Mouse (Mus musculus) inflammation-experienced regulatory T-cells, adult 6 months (primary cell): ENCODE data around the gene Prkcb. TPM values are rescaled to one million over a fixed set of nuclear protein-coding genes. Genes with fewer than 3 reads are reported as not detected.

Experiments used
- ATAC-seq: one replicate; pipeline ENCODE4 v1.8.0; 2017
- polyA plus RNA-seq, 3 experiments: library from polyadenylated mRNA; unstranded; fragments of 100-300 nt; shearing (Covaris generic); gene quantifications; one replicate each; pipeline ENCODE4 v1.2.1; 2017

Gene Prkcb
- polyA plus RNA-seq, 3 experiments from 2014 or later, result 45.1 to 89.5 (median 71.9) TPM

DNA sequence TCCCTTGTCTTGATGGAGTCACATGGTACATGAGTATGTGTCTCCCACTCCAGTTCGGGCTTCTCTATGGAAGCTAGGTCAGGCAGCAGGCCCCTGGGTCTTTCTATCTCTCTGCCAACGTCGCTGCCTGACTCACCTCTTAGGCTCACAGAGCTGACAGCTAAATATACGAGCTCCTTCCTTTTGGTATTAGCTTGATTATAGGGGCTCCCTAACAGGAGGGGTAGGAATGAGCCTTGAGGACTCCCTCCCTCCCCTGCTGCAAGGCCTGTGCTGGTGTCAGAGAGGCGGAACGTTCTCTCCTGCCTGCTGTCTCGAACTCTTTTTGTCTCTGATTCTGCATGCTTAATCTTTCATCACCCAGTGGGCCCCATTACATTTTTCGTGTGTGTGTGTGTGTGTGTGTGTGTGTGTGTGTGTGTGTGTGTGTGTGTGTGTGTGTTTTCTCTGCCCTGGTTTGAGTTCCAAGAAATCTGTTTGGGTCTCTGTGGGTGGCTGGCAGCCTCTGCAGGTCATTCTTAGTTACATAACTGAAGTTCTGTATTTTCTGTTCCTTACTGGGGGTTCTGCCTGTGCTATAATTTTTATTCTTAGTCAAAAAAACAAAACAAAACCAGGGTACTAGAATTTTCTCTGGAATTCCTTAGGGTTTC is 33.6 kb downstream of the Prkcb start:
- no peak for ATAC-seq

DNA sequence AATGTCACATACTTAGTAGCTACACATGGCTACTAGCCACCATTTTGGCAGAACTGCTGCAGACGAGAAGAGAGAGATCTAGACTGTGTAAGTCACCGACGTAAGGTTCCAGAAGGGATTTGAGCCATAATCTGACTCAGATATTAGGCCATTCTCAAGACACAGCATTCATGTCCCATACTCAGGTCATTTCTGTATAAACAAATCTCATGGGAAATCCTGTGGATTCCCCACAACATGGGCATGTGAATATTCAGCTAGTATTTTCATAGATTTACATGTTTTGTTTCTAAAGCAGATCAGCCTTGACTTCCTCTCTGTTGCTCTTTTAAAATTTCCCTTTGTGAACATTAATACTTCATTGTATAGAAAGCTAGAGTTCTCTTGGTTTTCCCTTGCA is 39.4 kb downstream of the Prkcb start:
- ATAC-seq, result no peak

DNA sequence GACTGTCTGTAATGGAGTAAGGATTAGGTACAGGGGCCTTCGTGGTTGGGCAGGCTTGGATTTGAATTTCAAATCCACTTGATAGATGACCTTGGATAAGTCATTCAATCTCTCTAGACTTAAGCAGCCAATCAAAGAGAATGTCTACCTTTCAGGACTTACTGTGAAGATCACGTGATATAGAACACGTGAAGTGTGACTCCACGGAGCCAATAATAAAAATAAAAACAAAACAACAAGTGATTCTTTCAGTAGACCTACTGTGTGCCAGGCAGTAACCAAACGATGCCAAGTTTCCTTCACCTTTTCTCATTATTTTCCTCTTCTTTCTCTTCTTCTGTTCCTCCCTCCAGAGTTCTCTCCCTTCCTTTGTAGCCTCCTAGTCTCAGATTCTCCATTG is 39.9 kb downstream of the Prkcb start:
- no peak for ATAC-seq

DNA sequence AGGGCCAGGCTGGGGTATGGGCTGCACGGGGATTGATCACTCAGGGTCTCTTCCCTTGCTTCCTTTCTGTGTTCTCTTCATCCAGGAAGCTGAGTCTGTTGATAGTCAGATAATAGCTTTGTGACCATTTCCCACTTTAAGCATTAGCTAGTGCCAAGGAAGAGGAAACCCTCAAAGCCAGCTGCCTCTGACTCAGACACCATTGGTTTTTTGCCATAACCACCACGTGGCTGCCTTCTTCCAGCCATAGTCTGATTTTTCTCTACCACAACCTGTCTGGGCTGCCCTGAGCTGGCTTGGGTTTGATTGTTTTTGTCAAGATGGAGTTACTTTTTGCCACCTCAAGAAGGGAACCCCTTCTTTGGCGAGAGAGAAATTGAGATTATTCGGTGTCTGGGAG is 41.0 kb downstream of the Prkcb start:
- no peak for ATAC-seq

DNA sequence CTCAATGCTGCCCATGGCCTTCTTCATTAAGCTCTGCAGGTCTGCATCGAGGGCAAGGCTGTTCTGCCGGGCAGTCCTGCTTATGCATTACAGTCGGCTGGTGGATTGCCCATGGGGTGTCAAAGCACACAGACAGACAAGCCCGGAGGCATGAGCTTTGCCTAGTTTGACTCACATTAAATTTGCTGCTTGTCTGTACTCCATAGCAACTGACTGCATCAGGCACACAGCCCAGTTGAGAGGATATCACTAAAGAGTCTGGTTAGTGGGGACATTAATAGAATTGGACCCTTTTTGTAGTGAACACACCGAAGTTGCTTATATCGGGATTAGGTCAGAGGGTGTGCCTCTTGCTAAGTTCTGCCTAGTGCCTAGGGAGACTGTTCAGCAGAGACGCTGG is 45.1 kb downstream of the Prkcb start:
- no peak for ATAC-seq

DNA sequence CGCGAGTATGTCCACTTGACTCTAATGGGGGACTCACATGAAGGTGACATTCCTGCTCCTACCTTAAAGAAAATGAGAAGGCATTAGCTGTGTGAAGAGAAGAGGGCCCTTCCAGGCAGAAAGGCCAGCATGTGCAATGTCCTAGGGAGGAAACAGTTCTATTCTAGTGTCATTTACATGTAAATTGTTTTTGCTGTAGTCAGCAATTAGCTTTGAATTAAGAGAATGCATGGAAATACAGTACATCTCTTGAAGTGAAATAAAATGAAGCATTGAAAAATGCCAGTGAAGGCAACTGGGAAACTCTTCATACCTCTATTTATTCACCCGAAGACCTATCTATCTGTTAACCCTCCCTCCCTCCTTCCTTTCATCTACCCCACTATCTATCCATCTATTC is 48.8 kb downstream of the Prkcb start:
- no peak for ATAC-seq

DNA sequence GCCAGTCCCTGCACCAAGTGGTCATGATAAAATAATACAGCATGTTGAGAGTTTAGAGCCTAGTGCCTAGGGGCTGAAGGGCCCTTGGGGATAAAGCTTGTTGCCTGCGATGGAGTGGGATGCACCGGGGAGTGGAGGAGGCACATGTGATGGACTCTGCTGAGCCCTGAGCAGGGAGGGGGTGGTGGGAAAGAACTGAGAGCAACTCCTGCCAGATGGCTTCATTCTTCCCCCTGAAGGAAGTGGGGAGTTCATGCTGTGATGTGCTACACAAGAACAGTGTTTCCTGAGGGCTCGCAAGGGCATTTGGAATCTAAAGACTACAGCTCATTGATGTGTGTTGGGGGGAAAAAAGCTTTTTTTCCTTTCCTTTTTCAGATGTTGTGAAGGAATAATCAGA is 49.5 kb downstream of the Prkcb start:
- ATAC-seq, result no peak

DNA sequence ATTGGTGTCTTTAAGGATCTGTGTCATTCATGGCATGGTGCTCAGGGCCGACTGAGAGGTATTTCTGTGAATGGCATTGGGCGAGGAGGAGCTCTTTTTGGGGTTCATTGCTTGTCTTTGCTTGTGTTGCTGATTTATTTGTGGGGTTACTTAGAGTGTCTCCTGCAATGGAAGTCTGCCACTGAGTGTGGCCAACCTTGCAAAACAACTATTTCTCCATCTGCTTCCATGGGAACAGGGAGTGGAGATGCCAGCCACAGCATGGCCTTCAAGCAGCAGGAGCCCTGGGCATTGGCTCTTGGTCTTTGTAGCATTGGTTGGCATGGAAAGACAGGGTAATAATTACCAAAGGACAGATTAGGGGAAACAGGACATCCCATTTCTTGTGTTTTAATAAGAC is 50.9 kb downstream of the Prkcb start:
- no peak for ATAC-seq

DNA sequence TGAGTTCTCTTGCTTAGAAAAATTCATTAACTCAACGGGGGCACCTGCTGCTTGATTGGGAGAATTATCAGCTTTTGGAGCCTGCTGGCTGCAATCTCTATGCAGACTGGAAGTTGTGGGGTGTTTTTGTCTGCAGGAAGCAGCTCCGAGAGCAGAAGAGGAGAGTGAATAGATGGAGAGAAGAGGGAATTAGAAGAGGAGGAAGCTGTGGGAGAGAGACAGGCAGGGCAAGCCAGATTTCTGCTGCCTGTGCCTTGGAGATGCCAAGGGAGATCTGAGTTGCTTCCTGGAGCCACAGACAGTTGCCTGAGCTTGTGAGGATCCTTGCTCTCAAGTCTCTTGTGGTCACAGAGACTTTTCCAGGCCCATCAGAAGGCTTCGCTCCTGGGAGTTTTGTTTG is 53.3 kb downstream of the Prkcb start:
- no peak for ATAC-seq

DNA sequence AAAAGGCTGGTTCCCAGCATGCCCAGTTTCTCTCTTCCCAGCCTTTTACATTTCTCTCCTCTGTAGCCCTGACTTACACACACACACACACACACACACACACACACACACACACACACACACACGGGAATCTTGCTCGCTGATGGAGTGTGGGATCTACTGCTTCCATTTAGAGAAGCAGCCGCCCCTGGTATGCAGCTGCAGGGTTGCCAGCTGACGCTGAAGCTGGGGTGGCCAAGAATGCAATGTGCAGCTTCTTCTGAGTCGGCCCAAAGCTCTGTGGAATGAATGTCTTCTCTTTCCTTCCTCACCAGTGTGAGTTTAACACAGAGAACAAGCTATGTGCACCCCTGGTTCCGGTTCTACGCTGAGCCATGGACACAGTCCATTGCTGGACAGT is 56.1 kb downstream of the Prkcb start:
- no peak for ATAC-seq

DNA sequence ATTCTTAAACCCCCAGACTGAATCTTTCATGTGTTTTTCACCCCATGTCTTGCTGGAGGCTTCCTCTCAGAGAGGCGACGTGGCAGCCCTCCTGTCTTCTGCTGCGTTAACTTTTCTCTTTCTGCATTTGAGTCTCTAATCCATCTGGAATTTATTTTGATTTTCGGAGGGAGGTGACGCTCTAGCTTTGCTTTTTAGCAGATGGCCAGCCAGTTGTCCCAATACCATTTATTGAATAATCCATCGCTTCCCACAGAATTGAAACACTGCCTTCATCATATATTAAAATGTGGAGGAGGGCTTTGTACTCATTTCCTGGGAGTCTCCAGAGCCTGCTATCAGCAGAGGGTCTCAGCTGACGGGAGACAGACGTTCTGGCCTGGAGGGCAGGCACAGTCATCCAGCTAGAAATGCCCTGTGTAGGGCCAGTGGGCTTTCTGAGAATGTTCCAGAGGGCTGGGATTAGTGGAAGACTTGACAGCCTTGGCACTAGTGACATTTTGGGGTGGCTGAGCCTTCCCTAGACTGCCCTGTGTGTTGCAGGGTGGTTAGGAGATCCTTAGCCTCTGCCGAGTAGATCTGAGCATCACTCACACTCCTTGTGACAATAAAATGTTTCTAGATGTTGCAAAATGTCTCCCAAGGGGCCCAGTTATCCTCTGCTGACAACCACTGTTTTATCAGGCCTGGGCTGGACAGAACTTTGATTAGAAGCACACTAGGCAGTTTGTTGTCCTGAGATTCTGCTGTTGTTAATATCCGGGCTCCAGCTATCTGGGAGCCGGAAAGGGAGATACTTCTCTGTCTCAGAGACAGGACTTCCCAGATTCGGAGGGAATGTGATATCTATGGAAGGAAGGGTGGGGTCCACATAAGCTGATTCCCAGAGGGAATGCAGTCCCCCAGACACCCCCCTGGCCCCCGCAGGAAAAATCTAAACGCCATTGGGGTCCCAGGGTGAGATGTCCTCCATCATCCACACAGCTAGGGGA is 58.0 kb downstream of the Prkcb start:
- ATAC-seq, result no peak

DNA sequence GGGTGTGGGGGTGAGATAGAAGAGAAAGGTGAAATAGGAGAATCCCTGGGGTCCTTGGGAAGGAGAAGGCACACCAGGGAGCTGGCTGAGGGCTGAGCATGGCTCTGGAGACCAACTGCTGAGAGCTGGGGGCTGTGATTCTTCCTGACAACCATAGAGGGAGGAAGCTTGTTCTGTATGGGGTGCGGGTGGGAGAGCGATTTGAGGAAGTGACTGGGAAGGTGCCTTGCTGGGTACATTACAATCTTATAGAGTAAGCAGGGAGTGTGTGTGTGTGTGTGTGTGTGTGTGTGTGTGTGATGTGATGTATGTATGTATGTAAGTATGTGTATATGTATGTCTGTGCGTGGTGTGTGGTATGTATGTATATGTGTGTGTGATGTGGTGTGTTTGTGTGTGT is 58.9 kb downstream of the Prkcb start:
- no peak for ATAC-seq

DNA sequence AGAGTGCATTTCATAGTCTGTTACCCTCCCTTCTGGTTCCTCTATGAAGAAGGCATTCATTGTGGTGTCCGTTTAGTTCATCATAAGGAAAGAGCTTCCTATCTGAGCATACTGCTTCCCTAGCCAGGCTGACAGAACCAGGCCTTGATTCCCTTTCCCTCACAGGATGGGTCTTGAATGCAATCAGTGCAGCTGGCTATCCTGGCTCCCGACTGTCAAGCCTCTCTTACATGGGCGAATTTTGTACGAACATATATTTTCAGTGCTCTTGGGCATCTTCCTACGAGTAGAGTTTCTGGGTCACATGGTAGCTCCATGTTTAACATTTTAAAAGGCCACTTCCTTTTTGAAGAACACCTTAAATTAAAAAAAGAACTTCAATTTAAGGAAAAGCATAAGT is 61.4 kb downstream of the Prkcb start:
- no peak for ATAC-seq

DNA sequence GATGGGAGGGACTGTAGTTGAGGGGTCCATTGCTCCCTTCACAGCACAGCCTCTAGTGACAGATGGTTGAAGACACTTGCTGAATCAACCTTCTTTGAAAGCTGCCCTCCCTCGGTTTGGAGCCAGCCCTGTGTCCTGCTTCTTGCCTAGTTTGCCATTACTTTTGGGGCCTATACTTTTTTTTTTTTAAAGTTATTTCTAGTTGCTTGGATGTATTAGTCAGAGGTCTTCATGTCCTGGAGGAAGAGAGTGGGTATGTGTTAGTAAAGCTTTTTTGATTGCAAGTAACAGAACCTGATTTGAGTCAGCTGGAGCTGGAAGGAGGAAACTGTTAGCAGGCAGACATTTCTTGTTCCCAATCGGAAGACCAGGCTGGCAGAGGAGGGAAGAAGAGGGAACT is 62.2 kb downstream of the Prkcb start:
- no peak for ATAC-seq

DNA sequence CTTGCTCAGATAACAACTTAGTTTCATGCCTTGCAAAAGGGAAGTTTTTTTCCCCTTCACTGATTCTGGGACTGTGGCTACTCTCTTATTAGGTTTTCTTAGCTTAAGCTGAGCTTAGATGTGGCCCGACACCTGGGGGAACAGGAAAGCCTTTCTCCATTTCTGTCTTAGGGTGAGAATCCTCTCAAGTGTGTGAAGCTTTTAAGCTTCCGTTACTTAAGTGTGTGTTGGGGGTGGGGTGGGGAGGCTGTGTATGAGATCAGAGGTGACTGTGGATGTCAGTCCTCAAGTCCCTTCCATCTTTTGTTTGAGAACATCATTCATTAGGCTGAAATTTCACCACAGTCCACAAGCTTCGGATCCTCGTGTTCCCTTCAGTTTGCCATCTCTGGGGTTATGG is 63.3 kb downstream of the Prkcb start:
- no peak for ATAC-seq

DNA sequence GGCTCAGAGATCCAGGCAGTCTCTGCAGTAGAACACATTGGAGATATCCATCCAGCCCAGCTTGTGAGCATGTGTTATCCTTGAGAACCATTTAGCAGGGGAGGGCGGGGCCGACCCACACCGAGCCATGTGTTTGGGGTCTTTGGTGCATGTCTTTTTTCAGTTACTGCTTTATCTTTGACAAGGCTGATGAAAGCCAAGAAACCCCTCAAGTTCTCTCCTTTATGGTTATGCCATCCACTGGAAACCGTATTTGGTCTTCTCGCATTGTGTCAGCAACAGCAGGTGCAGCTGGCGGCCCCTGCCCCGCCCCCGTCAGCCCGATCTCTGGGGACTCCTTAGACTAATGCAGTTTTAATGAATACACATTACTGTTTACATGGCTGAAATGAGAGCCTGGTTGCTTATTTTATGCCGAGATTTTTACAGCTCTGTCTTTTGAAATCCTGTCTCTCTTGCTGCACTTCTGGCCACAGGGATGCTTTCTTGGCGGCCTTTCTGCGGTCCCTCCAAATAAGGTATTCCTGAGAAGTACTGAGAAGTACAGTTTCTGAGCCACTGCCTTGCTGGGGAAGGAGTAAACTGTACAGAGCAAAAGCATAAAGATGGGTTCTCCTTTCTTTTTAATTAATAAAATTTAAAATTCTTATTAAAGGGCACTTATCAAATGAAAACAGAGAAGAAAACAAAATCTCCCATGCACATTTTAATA is 64.2 kb downstream of the Prkcb start:
- ATAC-seq, result no peak

DNA sequence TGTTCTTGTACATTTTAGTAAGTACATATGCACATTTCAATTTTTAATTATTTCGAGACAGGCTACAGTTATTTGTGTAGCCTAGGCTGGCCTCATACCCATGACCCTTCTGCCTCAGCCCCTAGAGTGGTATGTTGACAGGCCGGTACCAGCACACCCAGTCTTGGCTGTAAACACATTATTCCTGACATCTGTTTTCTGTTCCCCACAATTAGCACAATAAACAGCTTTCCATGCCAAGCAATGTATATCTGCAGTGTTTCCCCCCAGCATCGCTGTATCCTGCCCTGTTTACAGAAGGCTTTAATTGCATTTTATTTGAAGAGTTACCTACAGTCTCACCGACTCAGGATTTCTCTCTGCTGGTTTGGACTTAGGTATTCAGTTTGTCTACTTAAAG is 64.8 kb downstream of the Prkcb start:
- ATAC-seq, result no peak

DNA sequence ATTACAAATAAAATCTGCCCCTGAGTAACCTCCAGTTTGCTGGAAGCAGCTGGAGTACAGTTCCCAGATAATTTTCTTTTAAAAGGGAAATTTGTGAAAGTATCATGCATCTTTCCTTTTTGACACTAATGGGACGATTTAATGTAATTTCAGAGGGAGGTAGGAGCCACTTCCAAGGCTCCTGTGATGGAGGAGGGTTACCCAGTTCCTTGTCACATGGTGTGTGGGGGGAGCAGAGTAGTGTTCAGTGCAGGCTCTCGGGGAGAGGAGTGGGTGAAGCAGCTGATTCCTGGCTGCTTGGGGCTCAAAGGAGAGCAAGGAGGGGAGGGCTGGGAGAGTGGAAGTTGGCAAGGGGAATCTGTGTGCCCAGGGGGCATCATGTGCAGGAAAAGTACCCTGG is 68.4 kb downstream of the Prkcb start:
- ATAC-seq, result no peak

DNA sequence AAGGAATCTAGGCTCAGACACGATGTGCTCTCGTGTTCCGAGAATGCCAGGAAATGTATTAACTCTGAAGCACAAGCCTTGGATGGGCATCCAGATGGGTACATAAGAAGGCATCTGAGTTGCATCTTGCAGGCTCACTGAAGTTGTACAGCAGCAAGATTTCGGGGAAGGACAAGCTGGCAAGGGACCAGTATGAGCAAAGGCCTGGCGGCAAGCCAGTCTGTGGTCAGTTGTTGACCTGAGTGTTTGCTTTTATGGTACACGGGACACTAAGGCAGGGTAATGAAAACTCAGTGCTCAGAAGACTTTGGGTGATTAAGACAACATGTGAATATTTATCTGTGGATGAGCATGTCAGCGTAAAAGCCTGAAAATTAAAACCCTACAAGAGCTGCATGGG is 69.3 kb downstream of the Prkcb start:
- no peak for ATAC-seq

DNA sequence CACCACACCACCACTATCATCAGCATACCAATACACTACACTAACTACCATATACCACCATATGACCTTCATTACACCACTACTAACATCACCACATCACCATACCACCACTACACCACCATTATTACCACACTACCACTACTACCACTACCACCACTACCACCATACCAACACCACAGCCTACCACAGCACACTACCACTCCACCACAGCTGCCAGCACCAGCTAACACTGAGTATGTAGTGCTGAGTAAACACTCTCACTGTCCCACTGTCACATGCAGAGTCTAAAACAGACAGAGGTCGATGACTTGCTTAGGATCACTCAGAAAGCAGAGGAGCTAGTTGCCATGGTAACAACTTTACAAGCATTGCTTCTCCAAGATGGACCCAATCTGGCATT is 78.1 kb downstream of the Prkcb start:
- ATAC-seq, result no peak

DNA sequence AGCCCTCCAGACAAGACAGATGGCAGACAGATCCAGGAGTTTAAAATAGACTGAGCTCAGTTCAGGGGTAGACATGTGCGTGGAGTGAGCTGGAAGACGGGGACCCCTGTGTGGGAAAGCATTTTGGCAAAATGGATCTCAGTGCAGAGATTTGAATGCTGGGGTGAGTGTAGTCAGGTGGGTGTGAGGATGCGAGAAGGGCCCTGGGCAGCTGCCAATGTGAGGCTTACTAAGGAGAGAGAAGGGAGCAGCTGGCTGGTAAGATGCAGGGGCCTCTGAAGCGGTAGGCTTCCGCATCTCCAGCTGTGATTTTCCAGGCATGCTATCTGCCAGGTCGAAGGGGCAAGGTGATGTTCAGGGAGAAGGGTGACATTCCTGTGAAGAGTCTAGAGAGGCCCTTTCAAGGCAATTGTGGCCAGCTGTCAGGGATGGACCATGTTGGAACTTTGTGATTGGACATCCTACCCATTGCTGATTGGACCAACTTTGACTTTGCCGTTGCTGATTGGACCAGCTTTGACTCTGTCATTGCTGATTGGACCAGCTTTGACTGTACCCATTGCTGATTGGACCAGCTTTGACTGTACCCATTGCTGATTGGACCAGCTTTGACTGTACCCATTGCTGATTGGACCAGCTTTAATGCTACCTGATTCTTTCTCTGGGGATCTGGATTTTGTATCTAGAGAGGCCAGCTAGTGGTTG is 78.9 kb downstream of the Prkcb start:
- ATAC-seq, result no peak

DNA sequence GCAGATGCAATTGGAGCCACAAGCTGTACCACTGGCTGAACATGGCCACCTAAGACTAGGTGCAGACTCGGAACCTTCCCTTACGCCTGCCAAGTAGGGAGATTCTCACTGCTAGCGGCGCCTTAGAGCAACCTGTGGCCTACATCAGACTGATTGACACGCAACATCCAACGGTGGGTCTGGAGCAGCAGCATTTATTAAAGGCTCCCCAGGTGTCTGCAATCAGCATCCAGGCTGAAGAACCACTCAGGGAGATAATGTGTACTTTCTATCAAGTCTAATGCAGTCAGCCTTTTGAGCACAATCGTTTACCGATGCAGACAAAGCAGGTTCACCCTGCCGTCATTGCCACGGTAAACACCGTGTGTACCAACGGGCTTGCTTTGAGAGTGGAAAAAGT is 81.9 kb downstream of the Prkcb start:
- no peak for ATAC-seq

DNA sequence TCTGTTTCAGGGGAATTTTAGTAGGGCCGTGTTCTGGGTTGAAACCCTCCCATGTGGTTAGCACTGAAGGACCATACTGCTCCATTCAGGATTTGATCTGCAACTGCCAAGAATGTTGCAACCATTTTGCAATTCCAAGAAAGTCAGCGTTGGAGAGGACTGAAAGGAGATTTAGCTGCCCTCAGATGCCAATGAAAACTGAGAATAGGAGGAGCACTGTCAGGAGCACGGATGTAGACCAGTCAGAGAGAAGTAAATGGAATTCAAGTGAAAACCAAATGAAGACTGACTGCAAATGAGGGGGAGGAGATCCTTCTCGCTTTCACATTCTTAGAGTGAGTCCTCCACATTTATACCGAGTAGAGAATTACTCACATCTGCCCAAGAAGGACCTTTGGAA is 83.4 kb downstream of the Prkcb start:
- no peak for ATAC-seq
